Mouse (Mus musculus): ENCODE measurements around the gene Apoa5. TPM values are rescaled to one million over a fixed set of nuclear protein-coding genes. Genes with fewer than 3 reads are reported as not detected.

The Apoa5 gene
- total RNA-seq, 4 experiments from 2014 or later: not detected

Other genes starting within 250 kb of the Apoa5 start
- gene Apoa1, start 40.1 kb upstream of the Apoa5 start, total RNA-seq (2022): not detected
- gene Apoc3, start 33.0 kb upstream of the Apoa5 start, total RNA-seq (2022): not detected
- not detected for gene Apoa4, start 27.9 kb upstream of the Apoa5 start, total RNA-seq (2022)
- gene Zpr1, start 4.4 kb downstream of the Apoa5 start, total RNA-seq (2022): 10 to 100 TPM; 18.3 to 25.1 (median 20.9) TPM
- 1 to 10 TPM; 6.6 to 9.0 (median 8.6) TPM for gene Bud13, start 14.4 kb downstream of the Apoa5 start, total RNA-seq (2022)
- not detected for gene 4931429L15Rik, start 51.4 kb downstream of the Apoa5 start, total RNA-seq (2022)

Data from heart, adult 8-10 months (tissue).